Mouse (Mus musculus) testis, postnatal 10 days (tissue): Measurements from ENCODE around the gene Olfr1049.
"Not testable (repeated sequence)": the region's sequence is repeated elsewhere in the genome, so short reads cannot be mapped to it uniquely, and the experiment has no call there.

Source experiments
- DNase-seq: peaks from one replicate; pipeline ENCODE4 v3.0.0; 2021; ENCODE audit warnings: low spot score

Olfr1049 gene

DNA sequence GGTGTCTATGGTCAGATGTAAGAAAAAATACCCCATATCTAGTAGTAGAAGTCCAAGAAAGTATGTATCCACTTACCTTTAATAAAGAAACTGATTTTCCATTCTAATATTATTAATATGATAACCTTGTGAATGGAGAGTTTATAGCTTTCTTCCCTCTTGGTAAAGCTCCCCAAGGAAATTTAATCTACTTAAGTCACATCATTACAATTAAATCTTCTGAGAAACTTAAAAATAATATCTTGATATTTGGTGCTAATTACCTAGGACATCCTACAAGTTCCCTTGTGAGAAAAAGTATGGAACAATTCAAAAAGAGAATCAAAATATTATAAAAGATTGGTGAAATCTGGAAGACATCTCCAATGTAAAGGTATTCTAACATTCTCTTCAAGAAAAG, at the start of gene Olfr1049:
Gene Olfr1049, minus strand, starts transcription at position 101 of the 400 bp plus-strand sequence.
- not testable (repeated sequence) for DNase-seq

DNA sequence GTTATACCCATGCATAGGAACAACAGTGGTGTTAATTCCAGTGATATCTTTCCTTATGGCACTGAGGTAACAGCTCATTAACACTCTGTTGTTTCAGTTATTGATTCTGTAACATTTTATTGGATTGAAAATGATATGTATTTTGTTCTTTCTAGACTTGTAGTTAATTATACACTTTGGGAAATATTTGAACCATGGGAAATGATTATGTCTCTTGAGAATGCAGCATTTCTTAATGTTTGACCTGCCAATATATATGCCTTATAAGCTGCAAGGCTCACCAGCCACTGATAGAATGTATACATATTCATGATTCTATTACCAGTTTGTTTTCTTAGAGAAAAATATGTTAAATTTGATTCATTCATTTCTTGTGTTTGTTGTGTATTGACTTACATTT, 34.0 kb upstream of the Olfr1049 start, which contains the start of gene Olfr1052:
Gene Olfr1052, plus strand, starts transcription at position 301 of the 400 bp plus-strand sequence.
- no peak for DNase-seq

- DNase-seq: not testable (repeated sequence)
Observed at GRCm38 (mm10) chr2:86278988-86279387, 20.9 kb upstream of the Olfr1049 start, which contains the start of gene Olfr1051. TSS of gene Olfr1051 (minus strand) at chr2:86279088.

DNA sequence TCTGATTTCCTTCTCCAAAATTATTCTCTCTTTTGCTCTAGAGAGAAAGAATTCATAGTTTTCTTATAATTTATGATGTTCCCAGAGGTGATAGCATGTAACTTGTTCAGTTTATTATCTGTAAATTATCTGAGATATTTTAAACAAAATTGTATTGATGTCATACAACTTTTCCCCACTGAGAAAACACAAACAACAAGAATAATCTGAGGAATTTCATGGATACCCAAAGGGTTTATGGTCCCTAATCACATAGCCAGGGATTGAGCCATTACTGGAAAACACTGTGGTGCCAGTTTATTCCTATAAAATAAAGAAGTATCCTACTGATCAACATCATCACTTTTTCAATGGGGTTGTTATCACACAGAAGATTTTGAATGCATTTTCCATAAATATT, 17.9 kb downstream of the Olfr1049 start, which contains the start of gene Olfr1048:
Gene Olfr1048, minus strand, starts transcription at position 101 of the 400 bp plus-strand sequence.
- no peak for DNase-seq

DNA sequence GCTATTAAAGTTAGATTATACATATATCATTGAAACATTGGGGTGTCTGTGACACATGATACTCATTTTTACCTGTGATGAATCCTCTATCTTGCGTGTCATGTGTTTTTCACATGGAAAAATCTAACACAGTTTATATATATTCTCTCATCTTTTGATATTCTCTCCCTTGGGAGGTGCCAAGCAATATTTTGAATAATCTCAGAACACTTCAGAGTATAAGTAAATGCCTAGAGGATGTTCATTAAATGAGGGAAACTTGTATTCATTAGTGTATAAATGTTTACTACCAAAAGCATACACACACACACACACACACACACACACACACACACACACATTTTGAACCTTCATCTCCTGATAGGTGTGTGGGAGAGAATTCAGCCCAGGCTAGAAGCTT, 26.8 kb downstream of the Olfr1049 start, which contains the start of gene Olfr1047:
Gene Olfr1047, minus strand, starts transcription at position 101 of the 400 bp plus-strand sequence.
- no peak for DNase-seq

- DNase-seq: no peak
Observed at GRCm38 (mm10) chr2:86219214-86219613, 38.9 kb downstream of the Olfr1049 start, which contains the start of gene Olfr1046. TSS of gene Olfr1046 (minus strand) at chr2:86219314.
